Comparison of ENCODE assay signal across 8 mouse cellular contexts in the genomic region with DNA sequence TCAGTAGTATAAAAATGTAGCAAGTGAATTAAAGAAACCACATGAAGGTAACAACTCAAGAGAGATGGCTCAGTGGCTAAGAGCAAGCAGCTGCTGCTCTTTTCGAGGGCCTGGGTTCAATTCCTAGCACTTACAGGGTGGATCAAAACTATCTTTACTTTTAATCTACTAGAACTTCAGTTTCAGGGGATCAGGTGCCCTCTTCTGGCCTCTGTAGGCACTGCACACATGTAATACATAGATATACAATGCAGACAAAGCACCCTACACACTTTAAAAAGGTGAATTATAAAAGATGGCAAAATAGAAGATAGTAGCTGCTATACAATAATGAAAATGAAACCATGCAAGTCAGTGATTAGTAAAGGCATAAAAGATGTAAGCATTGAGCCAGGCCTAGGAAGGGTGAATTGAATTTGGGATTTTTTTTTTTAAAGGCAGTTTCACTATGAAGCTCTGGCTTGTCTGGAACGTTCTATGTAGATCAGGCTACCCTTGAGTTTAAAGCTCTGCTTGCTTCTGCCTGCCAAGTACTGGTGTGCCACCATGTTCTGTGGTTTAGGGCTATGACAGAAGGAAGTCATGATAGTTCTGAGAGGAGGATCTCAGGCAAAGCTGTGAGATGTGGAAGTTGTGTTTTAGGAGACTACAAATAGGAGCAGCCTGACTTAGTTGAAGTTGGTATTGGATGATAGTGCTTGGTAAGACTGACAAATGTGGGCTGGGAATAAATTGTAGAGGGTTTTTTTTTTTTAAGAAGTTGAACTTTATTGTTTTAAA. TPM values are rescaled to one million over a fixed set of nuclear protein-coding genes. Genes with fewer than 3 reads are reported as not detected.
DNase-seq lines count a peak whose midpoint lies in the region.

No protein-coding gene starts in this region.

- peak; percentile 59 to 61 for DNase-seq in cerebellum, postnatal 10 days
- no peak for DNase-seq in cerebellum, adult 11-12 months
- DNase-seq in left cerebral cortex, postnatal 4 days, result peak; percentile 28
- no peak for DNase-seq in left cerebral cortex, adult 18-20 months (ENCODE audit: low spot score in 2 of 2)
- DNase-seq in ZHBTc4 (ENCODE audit: low read depth, low spot score), result peak; percentile 49
- peak; percentile 59 to 66 for DNase-seq in kidney, postnatal 4 days
- peak; percentile 61 for DNase-seq in thymus, postnatal 25 days
- DNase-seq in frontal cortex, postnatal 25 days (ENCODE audit: low spot score in 2 of 2), result no peak

- intact Hi-C loops in left cerebral cortex, postnatal 4 days (cut with DNase I), result no loop called here

RNA-seq across cellular contexts. Expression of a gene that starts 11.5 kb away (rescaled TPM):
- total RNA-seq in left cerebral cortex, postnatal 4 days (2021), result 1 to 10 TPM; 2.0 to 2.4 TPM
- under 1 TPM; 0.37 to 0.44 TPM for total RNA-seq in left cerebral cortex, adult 18-20 months (2021)

RNA-seq across cellular contexts. Expression of a gene that starts 24.3 kb away (rescaled TPM):
- total RNA-seq in left cerebral cortex, postnatal 4 days (2021), result 100 to 1,000 TPM; 112 to 117 TPM
- total RNA-seq in left cerebral cortex, adult 18-20 months (2021), result 10 to 100 TPM; 64.0 to 64.1 TPM

RNA-seq across cellular contexts. Expression of a gene that starts 42.6 kb away (rescaled TPM):
- 1 to 10 TPM; 2.5 to 4.1 TPM for total RNA-seq in left cerebral cortex, postnatal 4 days (2021)
- 10 to 100 TPM in 1 of 2 experiments, 1 to 10 TPM in 1; 9.8 to 11.6 TPM for total RNA-seq in left cerebral cortex, adult 18-20 months (2021)

Comparison
In these comparisons a context has a peak if more than half of its experiments do, and no peak if none do; other contexts are left out.
1. DNase-seq: peak in cerebellum, postnatal 10 days (2 of 2), left cerebral cortex, postnatal 4 days (single experiment), ZHBTc4 (single experiment), kidney, postnatal 4 days (2 of 2) and thymus, postnatal 25 days (single experiment); none in cerebellum, adult 11-12 months (single experiment), left cerebral cortex, adult 18-20 months (0 of 2) and frontal cortex, postnatal 25 days (0 of 2).